Mouse (Mus musculus) cerebellum, adult 9-11 months (tissue): ENCODE results near the gene Hs6st3.
A peak's percentile ranks its signal among the peaks of the same experiment; 100 is the strongest.

Experiments
- DNase-seq: peaks from one replicate; pipeline ENCODE4 v3.0.0; 2022

The Hs6st3 gene

GRCm38 (mm10) chr14:119815616-119816015, 677.5 kb downstream of the Hs6st3 start:
- no peak for DNase-seq

DNA sequence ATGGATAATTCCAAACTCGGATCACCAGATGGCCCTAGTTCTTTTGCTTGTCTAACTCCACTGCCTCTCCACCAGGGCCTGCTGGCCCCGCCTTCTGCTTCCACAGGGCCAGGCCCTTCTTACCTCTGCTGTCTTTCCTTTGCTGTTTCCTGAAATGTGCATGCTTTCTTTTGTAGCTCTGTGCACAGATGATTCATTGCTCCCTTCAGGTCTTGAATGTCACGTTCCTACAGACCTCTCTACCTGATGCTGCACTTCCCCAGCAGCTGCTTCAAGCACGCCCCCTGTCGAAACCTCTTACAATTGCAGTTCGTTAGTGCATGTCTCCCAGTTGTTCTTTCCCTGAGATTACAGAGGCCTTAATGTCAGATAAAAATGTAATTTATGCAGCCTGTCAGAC, 682.4 kb downstream of the Hs6st3 start:
- DNase-seq: peak; percentile 5

- DNase-seq: no peak
Observed at GRCm38 (mm10) chr14:119831165-119832011, 693.2 kb downstream of the Hs6st3 start.

DNA sequence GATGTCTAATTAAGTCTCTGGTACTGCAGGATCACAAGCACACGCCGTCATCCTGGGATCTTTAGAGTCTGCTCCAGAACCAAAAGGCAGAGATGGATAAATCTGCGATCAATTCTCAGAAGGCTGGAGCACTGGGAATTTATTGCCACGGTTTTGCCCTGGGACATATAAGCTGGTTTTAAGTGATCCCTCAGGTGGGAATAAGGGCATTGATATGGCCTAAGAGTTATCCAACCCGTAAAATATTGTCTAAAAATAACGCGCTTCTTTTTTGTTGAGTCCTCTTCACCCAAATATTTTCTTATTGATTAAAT, 693.8 kb downstream of the Hs6st3 start:
- no peak for DNase-seq

DNA sequence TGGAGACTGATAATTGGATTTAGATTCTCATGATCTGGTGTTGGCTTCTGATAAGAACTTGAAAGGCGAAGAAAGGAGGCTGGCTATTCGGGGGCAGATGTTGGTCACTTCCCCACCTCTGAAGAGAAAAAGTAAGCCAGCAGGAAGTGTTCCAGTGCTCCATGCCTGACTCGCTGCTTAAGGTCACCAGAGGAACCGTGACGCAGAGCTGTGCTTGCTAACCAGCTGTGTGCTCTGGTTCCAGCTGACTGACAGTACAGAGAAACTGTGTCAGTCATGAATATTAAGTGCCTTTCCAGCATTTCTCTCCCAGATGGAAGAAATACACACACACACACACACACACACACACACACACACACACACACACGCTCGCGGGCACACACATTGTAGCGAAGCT, 694.8 kb downstream of the Hs6st3 start:
- no peak for DNase-seq

- no peak for DNase-seq
Observed at GRCm38 (mm10) chr14:119834008-119834700, 696.0 kb downstream of the Hs6st3 start.

- DNase-seq: no peak
Observed at GRCm38 (mm10) chr14:119836051-119836450, 697.9 kb downstream of the Hs6st3 start.

- DNase-seq: no peak
Observed at GRCm38 (mm10) chr14:119847540-119847939, 709.4 kb downstream of the Hs6st3 start.

- no peak for DNase-seq
Observed at GRCm38 (mm10) chr14:119848759-119849298, 710.7 kb downstream of the Hs6st3 start.

DNA sequence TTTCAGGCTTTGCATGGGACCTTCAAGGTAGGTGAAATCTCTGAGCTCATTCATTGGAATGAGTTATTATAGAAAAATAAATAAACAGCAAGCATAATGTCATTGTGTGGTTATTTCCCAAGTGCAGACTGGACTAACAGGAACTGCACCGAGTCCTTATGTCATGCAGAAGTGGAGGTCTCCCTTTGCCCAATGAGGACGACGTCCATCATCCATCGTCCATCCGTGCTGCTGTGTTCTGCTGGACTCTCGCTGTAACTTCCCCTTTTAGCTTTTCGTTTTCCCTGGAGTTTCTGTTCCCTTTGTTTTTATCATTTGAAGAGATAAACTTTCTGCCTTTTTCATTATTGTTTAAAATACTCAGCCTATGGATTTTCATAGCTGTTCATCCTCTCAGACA, 711.2 kb downstream of the Hs6st3 start:
- DNase-seq: no peak

- peak; percentile 46 for DNase-seq
Observed at GRCm38 (mm10) chr14:119852139-119852538, 714.0 kb downstream of the Hs6st3 start.

DNA sequence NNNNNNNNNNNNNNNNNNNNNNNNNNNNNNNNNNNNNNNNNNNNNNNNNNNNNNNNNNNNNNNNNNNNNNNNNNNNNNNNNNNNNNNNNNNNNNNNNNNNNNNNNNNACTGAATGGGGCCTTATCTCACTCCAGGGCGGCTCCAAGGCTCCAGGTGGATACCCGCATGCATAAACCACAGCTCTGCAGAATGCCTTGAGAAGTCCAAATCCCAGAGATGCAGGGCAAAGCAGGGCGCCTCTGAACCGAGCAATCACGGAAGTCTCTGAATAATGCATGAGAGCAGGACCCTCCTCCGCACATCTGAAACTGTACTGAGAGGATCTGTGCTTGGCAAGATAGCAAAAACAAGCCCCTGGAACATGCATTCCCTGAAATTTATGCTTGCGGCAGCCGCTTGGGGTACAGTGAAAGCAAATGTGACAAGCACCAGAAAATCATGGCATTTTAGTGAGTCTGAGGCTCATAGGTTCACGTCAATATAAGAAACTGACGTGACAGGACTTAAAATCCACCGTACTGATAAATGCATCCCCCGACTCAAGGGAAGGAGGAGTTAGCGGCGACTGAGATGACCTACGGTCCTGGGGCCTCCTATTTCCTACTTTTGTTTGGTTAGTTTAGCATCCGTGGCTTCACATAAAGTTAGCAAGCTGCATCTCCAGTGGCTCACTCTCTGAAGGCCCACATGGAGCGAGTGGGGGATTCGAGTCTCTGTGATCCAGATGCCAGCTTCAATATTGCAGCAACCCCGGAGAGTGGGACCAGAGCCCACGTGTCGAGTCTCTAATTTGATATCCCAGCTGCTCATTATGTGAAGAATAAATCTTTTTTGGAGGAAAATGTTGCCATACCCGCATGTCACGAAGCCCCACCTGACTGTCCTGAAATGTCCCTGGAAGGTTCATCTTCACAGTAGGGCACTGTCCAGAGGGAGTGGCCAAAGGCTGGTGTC, 719.5 kb downstream of the Hs6st3 start:
- no peak for DNase-seq

GRCm38 (mm10) chr14:119873617-119874016, 735.5 kb downstream of the Hs6st3 start:
- no peak for DNase-seq

DNA sequence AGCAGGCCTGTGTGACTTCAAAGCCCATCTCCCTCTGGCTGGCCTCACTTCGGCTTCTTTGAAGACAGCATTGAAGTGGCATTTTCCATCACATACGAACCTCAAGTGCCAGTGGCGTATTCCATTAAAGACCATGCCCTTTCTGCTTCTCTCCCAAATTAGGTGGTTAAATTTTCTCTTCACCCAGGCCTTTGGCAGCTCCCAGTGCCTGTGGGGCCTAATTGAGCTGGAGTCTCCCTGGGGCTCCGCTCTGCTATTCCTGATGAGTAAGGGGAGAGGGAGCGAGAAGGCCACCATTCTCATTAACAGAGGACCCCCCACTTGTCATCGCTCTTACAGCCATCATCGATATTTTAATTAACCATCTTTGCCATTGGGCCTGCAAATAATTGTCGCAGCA, 754.8 kb downstream of the Hs6st3 start:
- no peak for DNase-seq

- DNase-seq: no peak
Observed at GRCm38 (mm10) chr14:119895097-119895496, 757.0 kb downstream of the Hs6st3 start.

- peak; percentile 7 for DNase-seq
Observed at GRCm38 (mm10) chr14:119895765-119896465, 757.8 kb downstream of the Hs6st3 start.

- no peak for DNase-seq
Observed at GRCm38 (mm10) chr14:119902486-119902885, 764.3 kb downstream of the Hs6st3 start.

GRCm38 (mm10) chr14:119908032-119908675, 770.0 kb downstream of the Hs6st3 start:
- DNase-seq: no peak

- no peak for DNase-seq
Observed at GRCm38 (mm10) chr14:119914508-119914907, 776.4 kb downstream of the Hs6st3 start.

DNA sequence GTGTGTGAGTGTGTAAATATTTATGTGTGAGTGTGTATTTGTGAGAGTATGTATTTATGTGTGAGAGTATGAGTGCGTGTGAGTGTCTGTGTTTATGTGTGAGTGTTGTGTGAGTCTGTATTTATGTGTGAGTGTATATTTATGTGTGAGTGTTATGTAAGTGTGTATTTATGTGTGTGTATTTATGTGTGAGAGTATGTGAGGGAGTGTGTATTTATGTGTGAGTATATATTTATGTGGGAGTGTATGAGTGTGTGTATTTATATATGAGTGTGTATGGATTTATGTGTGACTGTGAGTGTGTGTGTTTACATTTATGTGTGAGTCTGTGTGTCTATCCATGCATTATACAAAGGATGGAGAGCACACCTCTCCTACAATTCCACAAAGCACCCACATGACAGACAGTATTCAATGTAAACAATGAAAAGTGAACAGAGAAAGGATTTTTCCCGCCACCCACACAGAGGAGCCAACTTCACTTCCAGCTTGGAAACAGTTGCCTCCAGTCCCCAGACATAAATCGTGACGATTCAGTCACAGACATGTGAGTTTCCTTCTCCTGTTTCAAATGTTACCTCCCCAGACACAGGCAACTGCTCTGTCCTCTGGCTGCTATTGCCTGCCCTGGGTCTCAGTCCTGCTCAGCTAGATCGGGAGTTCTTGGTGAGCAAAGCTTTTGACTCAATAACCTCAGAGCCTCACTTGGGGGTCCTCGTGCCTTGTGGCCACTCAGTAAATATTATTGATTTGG, 780.3 kb downstream of the Hs6st3 start:
- DNase-seq: no peak

DNA sequence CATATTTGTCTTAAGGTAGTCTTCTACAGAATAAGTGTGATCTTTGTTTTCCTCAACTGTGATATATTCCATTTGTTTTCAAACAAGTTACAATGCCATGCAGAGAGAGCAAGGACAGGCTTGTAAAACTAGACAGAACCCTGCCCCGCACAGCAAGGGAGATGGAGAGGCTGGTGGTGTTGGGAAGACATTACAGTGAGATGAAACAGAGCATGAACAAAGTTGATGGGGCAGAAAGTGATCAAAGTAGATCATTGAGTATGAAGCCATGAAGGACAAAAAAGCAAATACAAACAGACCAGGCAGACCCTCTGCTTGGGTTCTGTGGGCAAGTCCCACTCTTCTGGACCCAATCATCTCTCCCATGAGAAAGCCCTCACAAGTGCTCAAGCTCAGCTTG, 781.0 kb downstream of the Hs6st3 start:
- DNase-seq: no peak
